12 mouse cellular contexts compared by ENCODE assay signal in genomic region chr2:160002695-160003094, GRCm38 (mm10).
DNase-seq lines count a peak whose midpoint lies in the region; ATAC-seq and TF ChIP-seq lines count a peak whose summit lies in the region.
"Had no signal": no experiment of that assay in that cellular context is flagged by ENCODE, and none has a peak within 500 bp of the region (broad histone marks: within the 10 kb centered on the region; RNA-seq: fewer than 3 reads in every experiment).

No protein-coding gene starts in this region.

- no peak overlapping the region for H3K27ac ChIP-seq in heart, embryonic 13.5 days (replicated peaks)
- H3K27ac ChIP-seq in intestine, embryonic 15.5 days, result no peak overlapping the region
- H3K27ac ChIP-seq in forebrain, postnatal 0 days (ENCODE audit: low read depth, low read length), result no peak overlapping the region

- peaks cover 14% of the 10 kb centered on the region for H3K4me1 ChIP-seq in heart, embryonic 13.5 days
- no peaks in the 10 kb centered on the region; the same call in 1 of the 2 replicates for H3K4me1 ChIP-seq in intestine, embryonic 15.5 days (replicated peaks)
- no peaks in the 10 kb centered on the region for H3K4me1 ChIP-seq in forebrain, postnatal 0 days (ENCODE audit: insufficient read depth)

- no peaks in the 10 kb centered on the region for H3K9me3 ChIP-seq in heart, embryonic 13.5 days
- H3K9me3 ChIP-seq in intestine, embryonic 15.5 days, result no peaks in the 10 kb centered on the region
- H3K9me3 ChIP-seq in forebrain, postnatal 0 days (ENCODE audit: low read length), result no peaks in the 10 kb centered on the region

- no peak for DNase-seq in heart, postnatal 36 days
- peak; percentile 4 for DNase-seq in retina, postnatal 1 day
- no peak for DNase-seq in retina, embryonic 14.5 days (ENCODE audit: low spot score)
- DNase-seq in skeletal muscle tissue, adult 2 months (ENCODE audit: low read depth, low spot score), result peak; percentile 20
- no peak for DNase-seq in forebrain, postnatal 0 days
- no peak for DNase-seq in testis, postnatal 10 days (ENCODE audit: low spot score)
- DNase-seq: cerebellum, adult 11-12 months; lung, postnatal 4 days; right cerebral cortex, adult 18-20 months had no signal

- H3K4me2 ChIP-seq in heart, embryonic 13.5 days, result no peak overlapping the region
- no peak overlapping the region for H3K4me2 ChIP-seq in intestine, embryonic 15.5 days (replicated peaks)
- no peak overlapping the region for H3K4me2 ChIP-seq in forebrain, postnatal 0 days (ENCODE audit: low read depth)

- intact Hi-C loops in heart, postnatal 36 days (cut with DNase I), result loop anchor here (10.0 kb wide), 2 partner anchors 358 to 362 kb away; partner anchors contain the start of gene Mafb

- H3K9ac ChIP-seq in heart, embryonic 13.5 days, result no peak overlapping the region
- no peak overlapping the region for H3K9ac ChIP-seq in intestine, embryonic 15.5 days
- no peak overlapping the region for H3K9ac ChIP-seq in forebrain, postnatal 0 days

- no peak for TF ChIP-seq CTCF in forebrain, postnatal 0 days (IDR thresholded peaks at IDR 0.05; ENCODE audit: low read depth)

- peak; percentile 31; the same call in 1 of the 2 replicates for ATAC-seq in heart, embryonic 13.5 days (ENCODE audit: extremely low read depth, insufficient number of reproducible peaks, low FRiP score, low TSS enrichment)
- ATAC-seq in intestine, embryonic 15.5 days, result peak; percentile 59
- ATAC-seq in forebrain, postnatal 0 days, result no peak
- ATAC-seq: forebrain, embryonic 16.5 days had no signal

- H3K36me3 ChIP-seq in heart, embryonic 13.5 days, result no peaks in the 10 kb centered on the region
- H3K36me3 ChIP-seq in intestine, embryonic 15.5 days, result no peaks in the 10 kb centered on the region
- no peaks in the 10 kb centered on the region for H3K36me3 ChIP-seq in forebrain, postnatal 0 days (ENCODE audit: insufficient read depth)

- 44% methylated on average over 3 of the region's 3 CpGs for WGBS in heart, embryonic 13.5 days
- WGBS in intestine, embryonic 15.5 days, result 31% methylated on average over 3 of the region's 3 CpGs
- 68% methylated on average over 3 of the region's 3 CpGs for WGBS in forebrain, postnatal 0 days

- no peaks in the 10 kb centered on the region for H3K27me3 ChIP-seq in heart, embryonic 13.5 days (replicated peaks)
- H3K27me3 ChIP-seq in intestine, embryonic 15.5 days (replicated peaks), result no peaks in the 10 kb centered on the region
- H3K27me3 ChIP-seq in forebrain, postnatal 0 days (ENCODE audit: insufficient read depth, low read length), result no peaks in the 10 kb centered on the region

- no peak overlapping the region for H3K4me3 ChIP-seq in heart, embryonic 13.5 days
- no peak overlapping the region for H3K4me3 ChIP-seq in intestine, embryonic 15.5 days (replicated peaks)
- no peak overlapping the region for H3K4me3 ChIP-seq in forebrain, postnatal 0 days (ENCODE audit: low read depth, low read length)

Comparison
In these comparisons a context has a peak if more than half of its experiments do, and no peak if none do; other contexts are left out.
1. DNase-seq: peak in retina, postnatal 1 day (single experiment) and skeletal muscle tissue, adult 2 months (single experiment); none in heart, postnatal 36 days (0 of 2), retina, embryonic 14.5 days (single experiment), forebrain, postnatal 0 days (single experiment) and testis, postnatal 10 days (single experiment).